Mouse (Mus musculus): Measurements from ENCODE around the gene Rnasek.

Rnasek gene

DNA sequence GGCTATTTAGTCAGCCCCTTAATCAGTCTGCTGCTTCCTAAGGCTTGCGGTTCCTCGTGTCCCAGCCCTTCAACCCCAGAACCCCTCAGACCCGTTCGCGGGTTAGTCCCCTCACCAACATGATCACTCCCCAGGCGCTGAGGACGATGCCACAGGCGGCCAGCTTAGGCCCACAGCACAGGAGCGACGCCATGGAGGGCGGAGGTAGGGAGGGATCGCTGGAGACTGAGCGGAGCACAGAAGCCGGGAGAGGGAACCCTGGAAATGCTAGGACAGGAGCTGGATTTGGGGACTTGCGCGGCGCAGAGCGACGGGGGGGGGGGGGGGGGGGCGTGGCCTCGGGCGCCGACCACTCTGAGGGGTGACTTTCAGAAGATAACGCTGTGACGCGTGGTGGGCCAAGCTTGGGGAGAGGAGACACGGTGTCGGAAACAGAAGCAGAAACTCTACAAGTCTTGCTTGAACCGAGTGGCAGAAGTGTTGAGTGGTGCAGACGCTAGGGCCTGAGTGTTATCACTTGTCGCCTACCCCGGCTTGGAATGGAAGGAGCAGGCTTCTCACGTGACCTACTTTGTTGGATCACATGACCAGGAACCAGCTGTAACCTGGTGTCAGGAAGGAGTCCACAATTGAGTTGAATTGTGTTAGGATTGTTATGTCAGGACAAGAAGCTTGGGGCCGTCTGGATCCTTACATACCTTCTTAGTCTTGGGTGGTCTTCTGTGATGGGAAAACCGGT is at the start of gene Rnasek, which contains the start of gene Gm21988:
Gene Rnasek, minus strand, starts transcription at position 302 of the 739 bp plus-strand sequence.
Gene Gm21988, minus strand, starts transcription at position 290 of the 739 bp plus-strand sequence.
- DNase-seq (ENCODE audit: low spot score in 2 of 2): peak; percentile 83 to 89

DNA sequence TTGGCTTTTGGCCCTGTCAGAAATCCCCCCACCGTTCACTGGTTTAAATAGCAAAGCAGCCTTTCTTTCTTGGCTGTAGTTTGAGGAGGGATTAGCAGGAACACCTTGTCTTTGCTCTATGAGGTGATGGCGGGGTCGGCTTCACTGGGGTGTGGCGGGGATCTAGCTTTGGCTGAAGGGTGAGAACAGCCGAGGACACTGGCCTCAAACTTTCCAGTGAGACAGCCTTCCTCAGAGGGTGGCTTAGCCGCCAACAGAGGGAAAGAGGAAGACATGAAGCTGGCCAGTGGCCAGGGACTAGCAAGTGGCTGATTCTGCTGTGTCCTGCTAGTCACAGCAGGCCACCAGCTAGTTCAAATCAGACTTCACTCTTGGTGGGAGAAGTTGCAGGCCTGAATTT is 49.6 kb upstream of the Rnasek start:
- DNase-seq (ENCODE audit: low spot score in 2 of 2): peak in 1 of 2 experiments; percentile 14

DNA sequence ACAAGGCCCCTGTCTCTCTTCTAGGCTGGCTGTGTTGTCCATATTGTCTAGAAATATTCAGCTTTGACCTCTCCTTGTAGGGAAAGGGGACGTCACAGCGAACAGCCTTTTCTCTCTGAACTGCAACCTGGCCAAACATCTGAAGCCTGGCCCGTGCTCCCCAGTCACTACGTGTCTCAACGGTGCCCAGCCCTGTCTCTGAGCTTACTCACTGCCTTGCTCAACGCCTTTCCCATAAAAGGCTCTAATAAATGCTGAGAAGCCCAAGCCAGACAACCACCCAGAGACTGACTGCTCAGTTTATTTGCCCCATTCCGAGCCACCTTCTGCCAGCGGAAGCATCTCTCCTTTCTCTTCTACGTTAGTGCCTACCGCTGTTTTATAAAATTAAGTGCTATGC is 48.5 kb upstream of the Rnasek start:
- no peak for DNase-seq (ENCODE audit: low spot score in 2 of 2)

DNA sequence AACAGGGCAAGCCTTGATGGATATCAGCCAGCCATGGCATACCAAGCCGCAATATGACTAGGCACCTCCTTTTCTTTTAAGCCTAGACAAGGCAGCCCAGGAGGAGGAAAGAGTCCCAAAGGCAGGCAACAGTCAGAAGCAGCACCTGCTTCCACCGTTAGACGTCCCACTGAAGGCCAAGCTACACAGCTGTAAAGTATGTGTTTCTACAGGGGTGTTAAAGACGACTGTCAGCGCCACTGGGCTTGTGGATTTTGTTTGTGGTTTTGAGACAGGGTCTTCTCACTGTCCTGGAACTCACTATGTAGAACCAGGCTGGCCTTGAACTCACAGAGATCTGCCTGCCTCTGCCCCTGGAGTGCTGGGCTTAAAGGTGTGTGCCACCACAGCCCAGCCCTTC is 46.0 kb upstream of the Rnasek start:
- DNase-seq (ENCODE audit: low spot score in 2 of 2): no peak

DNA sequence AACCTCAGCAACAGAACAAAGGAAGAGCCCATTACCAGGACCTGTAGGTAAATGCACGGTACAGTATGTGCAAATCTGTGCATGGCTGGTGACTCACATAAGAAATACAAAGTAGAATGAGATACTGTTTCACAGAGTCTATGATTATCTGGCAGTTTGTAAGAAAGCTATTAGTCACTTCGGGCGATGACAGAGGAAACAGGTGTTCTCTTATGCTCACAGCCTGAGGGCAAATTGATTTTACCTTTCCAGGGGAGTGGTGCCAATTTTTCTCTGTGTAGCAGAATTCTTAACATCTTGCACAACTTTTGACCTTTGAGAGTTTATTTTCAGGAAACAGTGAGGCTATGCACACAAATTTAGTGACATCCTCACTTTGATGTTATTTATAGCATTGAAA is 45.1 kb upstream of the Rnasek start:
- DNase-seq (ENCODE audit: low spot score in 2 of 2): no peak

DNA sequence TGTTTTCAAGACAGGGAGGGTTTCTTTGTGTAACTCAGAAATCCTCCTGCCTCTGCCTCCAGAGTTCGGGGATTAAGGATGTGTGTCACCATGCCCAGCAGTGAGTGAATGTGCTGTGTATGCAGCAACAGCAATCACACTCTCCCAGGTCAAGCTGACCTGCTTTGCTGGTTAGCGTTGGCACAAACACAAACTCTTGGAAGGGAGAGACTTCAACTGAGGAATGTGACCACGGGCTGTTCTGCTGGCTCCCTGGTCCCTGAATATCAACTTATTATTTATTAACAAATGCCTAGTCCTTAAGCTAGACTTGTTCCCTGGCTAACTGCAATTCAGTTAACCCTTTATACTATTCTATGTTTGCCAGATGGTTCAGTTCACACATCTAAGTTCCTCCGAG is 44.0 kb upstream of the Rnasek start:
- DNase-seq (ENCODE audit: low spot score in 2 of 2): no peak

DNA sequence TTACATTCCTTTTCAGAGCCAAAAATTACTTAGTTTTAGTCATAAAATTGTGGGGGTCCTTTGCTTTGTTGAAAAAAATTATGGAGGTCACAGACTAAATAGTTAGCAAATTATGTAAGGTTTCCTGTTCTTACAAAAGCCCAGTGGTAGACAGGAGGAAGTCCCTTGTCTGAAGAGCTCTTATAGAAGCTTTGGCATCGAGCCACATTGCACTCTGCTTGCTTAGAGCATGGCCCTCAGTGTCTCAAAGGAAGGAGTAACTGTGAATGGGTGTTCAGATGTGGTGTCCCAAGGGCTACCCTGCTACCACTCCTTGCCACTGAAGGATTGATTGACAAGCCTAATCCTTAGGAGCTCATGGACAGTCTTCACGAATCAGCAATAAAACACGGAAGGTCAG is 40.8 kb upstream of the Rnasek start:
- DNase-seq (ENCODE audit: low spot score in 2 of 2): no peak

DNA sequence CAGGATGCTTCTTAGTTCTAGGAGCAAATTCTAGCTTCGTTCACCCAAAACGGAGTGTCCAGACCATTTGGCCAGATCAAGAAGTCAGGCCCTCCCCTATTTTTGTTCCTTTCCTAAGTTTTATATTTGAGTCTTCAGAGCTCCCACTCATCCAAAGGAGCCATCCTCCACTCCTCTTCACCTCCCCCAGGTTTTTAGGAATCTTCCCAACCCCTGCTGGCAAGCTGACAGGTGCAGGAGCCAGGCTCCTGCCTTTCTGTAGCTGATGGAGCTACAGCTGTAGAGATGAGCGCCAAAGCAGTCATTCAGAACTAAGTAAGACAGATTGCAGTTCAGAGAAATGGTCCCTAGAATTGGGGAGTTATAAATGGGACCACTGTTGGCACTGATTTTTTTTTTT is 39.3 kb upstream of the Rnasek start:
- DNase-seq (ENCODE audit: low spot score in 2 of 2): peak in 1 of 2 experiments; percentile 14

DNA sequence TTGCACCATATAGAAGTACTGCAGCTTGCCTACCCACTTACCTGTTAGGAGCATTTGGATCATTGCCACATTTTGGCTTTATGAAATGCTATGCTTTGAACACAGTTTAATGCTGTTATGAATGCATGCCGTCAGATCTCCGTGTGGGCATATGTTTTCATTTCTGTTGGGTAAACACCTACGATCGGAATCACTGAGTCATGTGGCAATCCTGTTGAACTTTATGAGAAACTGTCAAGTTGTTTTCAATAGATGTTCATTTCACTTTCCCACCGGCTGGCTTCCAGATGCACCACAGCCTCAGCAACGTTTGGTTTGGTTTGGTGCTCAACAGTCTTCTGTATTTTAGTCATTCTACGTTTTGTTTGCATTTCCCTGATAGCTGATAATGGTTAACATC is 32.0 kb upstream of the Rnasek start:
- DNase-seq (ENCODE audit: low spot score in 2 of 2): no peak

DNA sequence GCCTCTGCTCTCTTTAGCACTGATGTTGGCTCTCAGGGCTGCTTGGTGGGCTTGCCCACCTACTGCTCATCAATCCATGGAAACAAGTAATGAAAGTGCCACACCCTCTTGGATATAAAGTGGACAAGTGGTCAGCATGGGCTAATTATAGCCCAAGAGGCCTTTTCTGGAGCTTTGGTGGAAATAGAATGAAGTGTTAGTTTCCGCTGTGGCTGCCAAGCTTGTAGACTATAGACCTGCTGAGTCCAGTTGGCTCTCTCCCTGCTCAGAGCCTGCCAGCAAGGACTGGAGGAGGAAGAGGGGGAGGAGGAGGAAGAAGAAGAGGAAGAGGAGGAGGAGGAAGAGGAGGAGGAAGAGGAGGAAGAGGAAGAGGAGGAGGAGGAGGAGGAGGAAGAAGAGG is 26.8 kb upstream of the Rnasek start:
- DNase-seq (ENCODE audit: low spot score in 2 of 2): no peak

DNA sequence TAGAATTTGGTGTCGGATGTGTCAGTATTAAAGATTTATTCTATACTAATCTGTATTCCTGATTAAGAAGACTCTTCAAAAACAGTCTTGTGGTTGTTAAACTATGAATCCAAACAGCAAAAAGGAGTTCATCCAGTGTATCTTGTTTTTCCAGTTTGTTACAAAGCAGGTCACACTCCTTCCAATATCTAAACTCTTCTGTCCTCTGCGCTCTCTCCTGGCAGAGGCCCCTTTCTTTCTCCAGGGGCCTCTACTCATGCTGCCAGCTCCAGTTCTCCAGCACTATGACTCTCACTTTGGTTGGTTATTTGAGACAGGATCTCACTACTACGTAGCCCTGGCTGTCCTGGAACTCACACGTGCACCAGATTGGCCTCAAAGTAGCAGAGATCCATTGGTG is 26.2 kb upstream of the Rnasek start:
- DNase-seq (ENCODE audit: low spot score in 2 of 2): no peak

DNA sequence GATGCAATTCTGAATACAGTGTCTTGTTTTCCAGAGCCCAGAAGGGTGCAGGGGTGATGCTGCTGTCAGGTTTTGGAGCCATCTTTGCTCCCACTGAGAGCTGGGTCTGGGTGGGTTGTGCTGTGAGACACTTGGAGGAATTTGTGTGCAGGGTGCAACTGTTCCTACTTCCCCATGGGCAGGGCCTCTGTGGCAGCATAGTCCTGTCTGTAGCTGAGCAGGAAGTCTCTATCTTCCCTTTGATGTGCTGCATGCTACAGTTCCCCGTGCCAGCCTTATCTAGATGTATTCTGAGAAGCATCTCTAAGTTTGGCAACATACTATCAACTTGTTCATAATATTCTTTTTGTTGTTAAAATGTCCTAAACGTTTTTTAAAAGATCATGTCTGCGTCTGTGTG is 25.6 kb upstream of the Rnasek start:
- no peak for DNase-seq (ENCODE audit: low spot score in 2 of 2)

DNA sequence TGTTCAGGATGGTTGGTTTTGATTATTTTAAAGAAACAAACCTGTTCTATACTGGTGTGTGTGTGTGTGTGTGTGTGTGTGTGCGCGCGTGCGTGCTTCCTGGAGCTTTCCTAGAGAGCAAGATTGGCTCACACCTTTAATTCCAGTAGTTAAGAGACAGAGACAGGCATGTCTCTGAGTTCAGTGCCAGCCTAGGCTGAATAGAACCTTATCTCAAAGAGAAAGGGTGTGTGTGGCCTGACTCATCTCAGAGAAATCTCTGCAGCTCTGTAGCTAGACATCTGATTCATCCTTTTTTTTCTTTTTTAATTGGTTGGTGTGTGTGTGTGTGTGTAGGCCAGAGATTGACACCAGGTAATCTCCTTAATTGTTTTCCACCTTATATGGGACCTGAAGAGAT is 19.4 kb upstream of the Rnasek start:
- no peak for DNase-seq (ENCODE audit: low spot score in 2 of 2)

DNA sequence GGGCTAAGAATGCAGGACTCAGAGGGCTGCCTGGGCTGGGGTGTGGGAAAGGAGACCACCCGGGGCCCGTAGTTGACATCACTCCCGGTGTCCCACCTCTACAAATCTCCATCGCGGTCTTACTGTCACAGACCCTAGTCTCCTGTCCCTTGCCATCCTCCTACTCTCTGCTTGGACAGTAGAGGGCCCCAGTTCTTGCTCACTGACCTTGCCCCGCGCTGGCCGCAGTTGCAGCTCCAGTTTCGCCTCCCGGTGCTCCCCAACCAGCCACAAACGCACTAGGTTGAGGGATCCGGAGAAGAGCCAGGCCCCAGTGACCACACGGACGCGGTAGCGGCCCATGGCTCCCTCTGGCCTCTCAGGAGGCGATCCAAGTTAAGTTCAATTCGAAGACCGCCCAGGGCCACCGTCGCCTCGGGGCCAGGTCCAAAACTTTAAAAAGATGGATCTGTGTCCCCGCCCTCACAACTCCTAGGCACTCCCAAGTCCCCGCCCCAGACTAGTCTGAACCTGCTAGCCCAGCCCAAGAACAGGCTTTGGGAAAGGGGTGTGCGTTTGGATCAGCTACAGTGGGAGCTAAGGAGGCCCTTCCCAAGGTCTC is 15.4 kb upstream of the Rnasek start, which contains the start of gene Alox12:
Gene Alox12, minus strand, starts transcription at position 423 of the 601 bp plus-strand sequence.
- DNase-seq (ENCODE audit: low spot score in 2 of 2): no peak

DNA sequence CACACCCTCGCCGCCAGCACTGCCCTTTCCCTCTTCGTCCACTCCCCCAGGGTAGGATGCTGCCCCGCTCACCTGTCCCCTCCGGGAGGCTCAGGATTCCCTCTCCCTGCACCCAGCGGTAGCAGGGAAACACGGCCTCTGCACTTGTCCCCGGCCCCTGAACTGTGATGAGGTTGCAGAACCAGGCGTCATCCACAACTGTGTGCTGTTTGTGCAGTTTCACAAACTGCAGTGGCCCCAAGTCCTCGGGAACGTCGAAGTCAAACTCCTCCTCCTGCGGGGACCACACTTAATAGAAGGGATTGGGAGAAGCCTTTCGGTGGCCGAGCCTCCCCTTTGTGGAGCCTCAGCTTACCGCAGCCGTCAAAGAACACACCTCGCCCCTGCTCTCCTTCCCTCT is 14.7 kb upstream of the Rnasek start:
- DNase-seq (ENCODE audit: low spot score in 2 of 2): no peak

DNA sequence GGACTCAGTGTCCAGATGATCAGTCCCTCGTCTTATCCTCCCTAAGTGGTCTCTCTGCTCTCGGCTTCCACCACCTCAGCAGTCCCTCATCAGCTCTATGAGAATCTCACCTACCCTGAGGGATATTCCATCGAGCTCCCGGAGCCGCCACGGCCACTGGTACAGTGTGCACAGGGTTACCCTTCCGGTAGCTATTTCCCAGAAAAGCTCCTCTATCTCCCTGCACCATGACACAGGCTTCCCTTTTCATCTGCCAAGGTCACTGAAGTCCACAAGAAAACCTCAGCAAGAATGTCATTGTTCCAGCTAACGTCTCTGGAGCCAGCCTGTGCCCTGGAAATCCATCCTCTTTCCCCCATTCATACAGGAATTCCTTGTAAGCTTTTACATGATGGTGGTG is 12.2 kb upstream of the Rnasek start:
- no peak for DNase-seq (ENCODE audit: low spot score in 2 of 2)

DNA sequence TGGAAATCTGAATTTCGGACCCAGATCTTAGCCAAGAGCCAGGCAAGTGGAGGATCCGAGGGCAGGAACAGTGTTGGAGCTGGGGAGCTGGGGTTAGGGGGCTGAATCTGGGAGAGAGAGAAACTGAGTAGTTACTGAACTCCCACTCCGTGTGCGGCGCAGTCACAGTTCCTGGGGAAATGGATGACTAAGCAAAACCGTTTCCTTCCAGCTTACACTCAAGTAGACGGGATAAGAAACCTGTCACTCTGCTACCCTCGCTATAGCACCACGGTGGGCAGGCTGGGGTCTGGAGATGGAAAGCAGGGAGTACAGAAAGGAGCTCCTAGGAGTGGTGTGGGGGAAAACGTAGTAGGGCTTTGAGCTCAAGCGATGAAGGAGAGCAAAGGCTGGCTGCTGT is 10.5 kb upstream of the Rnasek start:
- no peak for DNase-seq (ENCODE audit: low spot score in 2 of 2)

DNA sequence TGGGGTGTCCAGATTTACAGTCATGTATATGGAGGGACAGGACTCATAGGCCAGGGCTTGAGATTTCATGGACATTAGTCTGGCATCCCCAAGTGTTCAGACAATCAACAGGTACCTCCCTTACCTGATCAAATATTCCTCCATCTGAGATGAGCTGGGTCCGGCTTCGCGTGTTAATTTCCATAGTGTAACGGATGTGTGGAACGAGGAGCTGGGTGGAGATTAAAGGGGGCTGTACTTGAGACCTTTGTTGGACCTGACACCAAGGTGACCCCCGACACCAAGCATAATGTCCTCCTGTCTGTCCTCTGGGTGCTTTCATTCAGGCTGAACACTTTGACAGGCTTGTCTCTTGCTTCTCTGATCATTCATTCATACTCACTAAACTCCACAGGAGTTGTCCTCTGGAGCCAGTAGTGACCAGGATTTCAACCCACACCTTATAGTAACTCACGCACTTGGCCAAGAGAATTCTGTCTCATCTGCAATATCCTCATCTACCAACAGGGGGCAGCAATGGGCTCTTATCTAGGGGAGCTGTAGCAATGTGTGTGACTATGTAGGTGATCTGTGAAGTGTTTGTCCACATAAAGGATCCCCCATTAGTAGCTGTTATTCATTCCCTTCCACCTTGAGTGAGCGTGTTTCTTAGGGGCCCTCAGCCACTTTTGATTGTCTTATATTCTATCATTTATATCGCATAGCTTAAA is 7.6 kb upstream of the Rnasek start:
- peak; percentile 63 to 67 for DNase-seq (ENCODE audit: low spot score in 2 of 2)

DNA sequence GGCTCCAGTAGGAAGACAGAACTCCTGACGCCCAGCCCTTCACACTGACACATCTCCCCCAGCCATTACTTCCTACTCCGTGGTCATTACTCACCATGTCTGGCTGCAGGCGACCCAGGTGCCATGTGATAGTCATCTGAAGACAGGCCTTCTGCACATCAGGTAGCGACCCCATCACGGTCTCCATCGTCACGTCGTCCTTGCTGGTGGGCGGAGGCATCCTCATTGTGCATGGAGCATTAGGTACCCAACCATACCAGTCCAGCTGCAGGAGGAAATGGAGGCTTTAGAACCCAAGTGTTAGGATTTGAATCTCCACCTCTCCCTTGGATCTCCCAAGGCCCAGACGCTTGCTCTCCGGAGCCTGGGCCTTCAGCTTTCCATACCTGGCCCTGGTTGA is 2.9 kb upstream of the Rnasek start:
- no peak for DNase-seq (ENCODE audit: low spot score in 2 of 2)

DNA sequence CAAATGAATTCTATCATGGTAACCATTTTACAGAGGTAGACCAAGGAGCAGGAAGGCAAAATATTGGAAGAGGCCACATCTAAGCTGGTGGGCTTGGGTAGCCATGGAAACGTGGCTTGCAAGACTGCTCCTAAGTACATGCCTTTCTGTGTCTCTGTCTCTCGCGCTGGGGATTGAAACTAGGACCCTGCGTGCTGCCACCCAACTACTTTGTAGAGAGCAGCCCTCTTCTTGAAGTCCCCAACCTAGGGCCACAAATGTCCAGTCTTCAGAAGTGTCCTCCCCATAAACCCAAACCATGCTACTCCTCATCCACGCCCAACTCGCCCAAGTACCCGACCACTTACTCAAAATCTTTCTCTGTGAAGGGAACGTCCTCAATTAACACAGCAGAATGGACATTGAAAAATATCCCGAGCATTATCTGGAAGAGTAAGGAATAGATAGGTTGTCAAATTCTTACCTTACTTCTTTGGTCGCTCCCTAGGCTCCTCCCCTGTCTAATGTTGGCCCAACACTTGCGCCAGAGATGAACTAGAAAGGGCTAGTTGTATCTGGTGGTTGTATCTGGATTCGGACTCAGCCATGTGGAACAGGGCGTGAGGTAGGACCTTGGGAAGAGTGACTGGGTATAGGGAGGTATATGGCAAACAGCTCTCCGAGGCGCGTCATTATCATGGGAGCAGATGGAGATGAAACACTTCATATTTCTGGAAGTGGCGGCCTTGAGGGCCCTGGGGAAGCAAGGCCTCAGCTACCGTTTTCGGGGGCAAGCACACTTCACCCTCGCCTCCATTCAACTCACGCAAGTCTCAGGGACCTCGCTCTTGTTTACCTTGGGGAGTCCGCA is 826 bp downstream of the Rnasek start:
- DNase-seq (ENCODE audit: low spot score in 2 of 2): no peak

DNA sequence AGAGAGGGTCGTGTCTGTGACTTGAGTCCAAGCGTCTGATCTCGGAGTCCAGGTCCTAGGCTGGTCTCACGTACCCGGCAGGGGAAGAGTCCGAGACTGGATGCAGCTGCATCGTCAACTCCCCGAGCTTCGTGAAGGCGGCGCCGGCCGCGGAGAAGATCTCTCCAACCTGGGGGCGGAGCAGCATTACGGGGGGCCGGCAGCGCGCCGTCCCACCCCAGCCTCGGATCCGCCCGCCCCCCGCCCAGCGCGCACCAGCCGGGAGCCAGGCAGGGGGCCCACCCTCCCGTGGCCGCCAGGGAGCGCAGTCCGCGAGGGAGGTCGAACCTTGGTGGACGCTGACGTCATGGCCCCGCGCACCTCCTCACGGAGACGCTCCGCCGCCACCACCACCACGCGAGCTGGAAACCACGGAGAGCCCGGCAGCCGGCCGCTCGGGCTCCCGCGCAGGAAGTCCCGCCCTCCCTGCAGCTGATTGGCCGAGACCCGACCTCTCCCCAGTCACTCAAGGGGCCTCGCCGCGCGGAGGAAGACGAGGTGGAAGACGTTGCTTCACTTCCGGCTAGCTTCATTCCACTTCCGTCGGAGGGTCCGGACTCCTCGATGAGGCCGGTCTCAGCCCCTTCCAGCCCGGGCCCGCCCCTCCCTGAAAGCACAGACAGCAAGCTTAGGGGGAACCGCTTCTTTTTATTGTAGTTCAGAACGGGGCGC is 2.0 kb downstream of the Rnasek start, which contains the start of gene 0610010K14Rik:
Gene 0610010K14Rik, minus strand, starts transcription at position 458 of the 711 bp plus-strand sequence.
- DNase-seq (ENCODE audit: low spot score in 2 of 2): peak; percentile 97
